Mouse (Mus musculus) forebrain, embryonic 11.5 days (tissue): ENCODE results near the gene Arl16. TPM values are rescaled to one million over a fixed set of nuclear protein-coding genes. Genes with fewer than 3 reads are reported as not detected.
A peak's percentile ranks its signal among the peaks of the same experiment; 100 is the strongest.

Experiments used
- ATAC-seq: fragments of 200-750 bp; cut with Nextera tagmentation; replicated peaks from 2 replicates; pipeline ENCODE4 v1.8.0; 2017; ENCODE audit warnings: moderate TSS enrichment; ENCODE audit not compliant: low FRiP score
- DNase-seq: peaks from one replicate; pipeline ENCODE4 v3.0.0-alpha.2; 2017; ENCODE audit warnings: low spot score
- H3K27ac ChIP-seq: fragments of 300-500 bp; sonication (generic); 2 replicates; pipeline ENCODE4 v1.5.1; 2014; ENCODE audit warnings: low read depth, low read length
- H3K27me3 ChIP-seq: fragments of 300-500 bp; sonication (generic); 2 replicates; pipeline ENCODE4 v1.6.1; 2014; ENCODE audit warnings: mild to moderate bottlenecking, low read length, mixed read lengths; ENCODE audit not compliant: control insufficient read depth, insufficient read depth
- H3K36me3 ChIP-seq: fragments of 300-500 bp; sonication (generic); 2 replicates; pipeline ENCODE4 v1.6.1; 2014; ENCODE audit warnings: mild to moderate bottlenecking, low read length, moderate library complexity, mixed read lengths; ENCODE audit not compliant: control insufficient read depth, insufficient read depth
- H3K4me1 ChIP-seq: fragments of 300-500 bp; sonication (generic); replicated peaks from 2 replicates; pipeline ENCODE4 v1.6.1; 2014; ENCODE audit warnings: low read length, mixed read lengths; ENCODE audit not compliant: control insufficient read depth, insufficient read depth
- H3K4me2 ChIP-seq: fragments of 300-500 bp; sonication (generic); 2 replicates; pipeline ENCODE4 v1.6.1; 2014; ENCODE audit warnings: low read depth, mild to moderate bottlenecking, low read length, moderate library complexity, mixed read lengths; ENCODE audit not compliant: severe bottlenecking
- H3K4me3 ChIP-seq: fragments of 300-500 bp; sonication (generic); 2 replicates; pipeline ENCODE4 v1.5.1; 2014; ENCODE audit warnings: low read depth, low read length
- H3K9ac ChIP-seq: fragments of 300-500 bp; sonication (generic); 2 replicates; pipeline ENCODE4 v1.6.1; 2014; ENCODE audit warnings: low read length
- H3K9me3 ChIP-seq: fragments of 300-500 bp; sonication (generic); 2 replicates; pipeline ENCODE4 v1.6.1; 2016; ENCODE audit warnings: low read length, mixed read lengths; ENCODE audit not compliant: control insufficient read depth
- WGBS: fragments of 180-500 bp; shearing (Covaris S2); extraction: QIAGEN DNeasy Blood & Tissue Kit; methylation state at CpG from one replicate; pipeline ENCODE4 v1.1.7; 2014; 5-methylcytosine and 5-hydroxymethylcytosine counted together
- polyA plus RNA-seq: library from polyadenylated mRNA; unstranded; fragments of >200 nt; fragmentation: Nextera tagmentation; extraction: Ambion mirVana; gene quantifications from 2 replicates; pipeline ENCODE4 v1.2.1, GENCODE M21; 2014

Gene Arl16
- polyA plus RNA-seq, 1 experiment from 2014 or later, result 50.1 TPM

- H3K4me2 ChIP-seq, result no peak overlapping the region
- H3K36me3 ChIP-seq, result peaks cover 5% of the 10 kb centered on the region
- H3K27me3 ChIP-seq, result no peaks in the 10 kb centered on the region
- H3K4me3 ChIP-seq, result no peak overlapping the region
- ATAC-seq (no peak), DNase-seq (no peak)
- H3K4me1 ChIP-seq, result no peaks in the 10 kb centered on the region
- 94% methylated on average over 3 of the region's 3 CpGs for WGBS
- no peak overlapping the region for H3K9ac ChIP-seq
- no peak overlapping the region for H3K27ac ChIP-seq
- no peaks in the 10 kb centered on the region for H3K9me3 ChIP-seq
Measured at GRCm38 (mm10) chr11:120426727-120427126, 40.7 kb downstream of the Arl16 start.

GRCm38 (mm10) chr11:120423569-120424295 lies 43.7 kb downstream of the Arl16 start:
- no peak overlapping the region for H3K4me2 ChIP-seq
- DNase-seq (peak; percentile 81), ATAC-seq (no peak)
- peaks cover 9% of the 10 kb centered on the region for H3K36me3 ChIP-seq
- H3K4me3 ChIP-seq, result no peak overlapping the region
- H3K9ac ChIP-seq, result no peak overlapping the region
- no peaks in the 10 kb centered on the region for H3K4me1 ChIP-seq
- no peaks in the 10 kb centered on the region for H3K9me3 ChIP-seq
- 75% methylated on average over 9 of the region's 9 CpGs for WGBS
- no peaks in the 10 kb centered on the region for H3K27me3 ChIP-seq
- no peak overlapping the region for H3K27ac ChIP-seq

DNA sequence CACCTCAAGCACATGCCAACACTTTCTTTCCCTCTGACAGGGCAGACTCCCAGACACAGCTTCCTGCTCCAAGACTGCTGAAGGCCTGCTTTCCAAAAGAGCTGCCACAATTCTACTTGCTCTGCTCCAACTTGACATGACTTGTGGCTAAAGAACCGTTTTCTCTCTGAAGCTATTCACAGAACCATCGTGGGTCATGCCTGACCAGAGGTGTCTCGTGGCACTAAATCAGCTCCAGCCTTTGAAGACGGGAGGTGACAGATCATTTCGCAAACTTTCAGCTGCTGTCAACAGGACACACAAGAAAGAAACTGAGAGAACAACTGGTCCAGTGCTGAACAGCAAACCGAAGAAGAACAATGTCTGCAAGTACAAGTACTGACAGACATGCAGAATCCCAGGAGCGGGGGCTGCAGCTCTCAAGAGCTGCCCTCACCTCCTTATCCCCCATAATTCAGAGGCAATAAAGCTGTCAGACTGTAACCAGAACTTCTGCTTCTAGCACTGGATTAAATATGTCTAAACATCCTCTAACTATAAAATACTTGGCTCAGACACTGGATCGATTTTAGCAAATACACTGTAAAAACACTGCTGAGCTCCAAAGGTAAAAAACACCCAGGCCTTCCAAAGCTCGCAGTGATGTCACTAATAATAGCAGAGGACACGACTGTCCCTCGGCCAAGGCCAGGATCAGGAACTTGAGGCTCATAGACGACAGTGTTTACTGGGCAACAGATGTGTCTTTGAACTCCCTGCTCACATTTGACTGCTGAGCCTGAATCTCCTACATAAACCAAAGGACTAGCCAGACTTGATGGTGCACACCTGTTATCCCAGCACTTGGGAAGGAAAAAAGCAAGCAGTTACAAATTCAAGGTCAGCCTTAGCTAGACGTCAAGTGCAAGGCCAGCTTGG lies 44.5 kb downstream of the Arl16 start:
- Histone ChIP-seq H3K4me1 (no peaks in the 10 kb centered on the region), H3K4me3 (no peak overlapping the region), H3K27ac (no peak overlapping the region), H3K4me2 (no peak overlapping the region), H3K36me3 (peaks cover 6% of the 10 kb centered on the region), H3K27me3 (no peaks in the 10 kb centered on the region), H3K9me3 (no peaks in the 10 kb centered on the region), H3K9ac (no peak overlapping the region; the same call in 1 of the 2 replicates)
- 94% methylated on average over 13 of the region's 13 CpGs for WGBS
- DNase-seq, result no peak
- ATAC-seq, result no peak

- H3K27ac ChIP-seq, result no peak overlapping the region
- WGBS, result 91% methylated on average over 1 of the region's 1 CpGs
- no peaks in the 10 kb centered on the region for H3K9me3 ChIP-seq
- no peak overlapping the region for H3K9ac ChIP-seq
- DNase-seq (no peak), ATAC-seq (no peak)
- H3K4me3 ChIP-seq, result no peak overlapping the region
- H3K4me1 ChIP-seq, result no peaks in the 10 kb centered on the region
- no peak overlapping the region for H3K4me2 ChIP-seq
- peaks cover 15% of the 10 kb centered on the region for H3K36me3 ChIP-seq
- H3K27me3 ChIP-seq, result no peaks in the 10 kb centered on the region
Measured at GRCm38 (mm10) chr11:120418592-120418991, 48.8 kb downstream of the Arl16 start.

- Histone ChIP-seq H3K4me2 (no peak overlapping the region), H3K36me3 (peaks cover 15% of the 10 kb centered on the region), H3K4me1 (no peaks in the 10 kb centered on the region), H3K9ac (no peak overlapping the region), H3K27ac (no peak overlapping the region), H3K27me3 (no peaks in the 10 kb centered on the region), H3K9me3 (no peaks in the 10 kb centered on the region), H3K4me3 (no peak overlapping the region)
- 92% methylated on average over 7 of the region's 7 CpGs for WGBS
- ATAC-seq, result no peak
- no peak for DNase-seq
Measured at GRCm38 (mm10) chr11:120417852-120418251, 49.6 kb downstream of the Arl16 start.

Other genes starting within 250 kb of the Arl16 start
- 25.2 and 30.3 TPM in 2 replicates for gene Bahcc1, start 234.7 kb downstream of the Arl16 start, polyA plus RNA-seq
- gene Actg1, start 119.1 kb downstream of the Arl16 start, polyA plus RNA-seq, result 2,808 and 3,088 TPM in 2 replicates
- gene Fscn2, start 106.1 kb downstream of the Arl16 start, polyA plus RNA-seq, result 1.0 TPM in 1 of 2 replicates, not detected in the other
- gene Faap100, start 88.8 kb downstream of the Arl16 start, polyA plus RNA-seq, result 33.8 and 39.8 TPM in 2 replicates
- 52.4 and 56.4 TPM in 2 replicates for gene Nploc4, start 29.9 kb downstream of the Arl16 start, polyA plus RNA-seq
- 0.19 TPM in 1 of 2 replicates, not detected in the other for gene Tspan10, start 25.0 kb downstream of the Arl16 start, polyA plus RNA-seq
- gene Pde6g, start 14.1 kb downstream of the Arl16 start, polyA plus RNA-seq, result 0.21 and 0.59 TPM in 2 replicates
- gene Oxld1, start 9.5 kb downstream of the Arl16 start, polyA plus RNA-seq, result 11.3 and 11.6 TPM in 2 replicates
- 30.3 and 33.8 TPM in 2 replicates for gene Ccdc137, start 9.5 kb downstream of the Arl16 start, polyA plus RNA-seq
- gene Mrpl12, start 17.0 kb upstream of the Arl16 start, polyA plus RNA-seq, result 152 and 160 TPM in 2 replicates
- 50.9 and 57.5 TPM in 2 replicates for gene Slc25a10, start 24.2 kb upstream of the Arl16 start, polyA plus RNA-seq
- gene Gcgr, start 63.1 kb upstream of the Arl16 start, polyA plus RNA-seq, result 0.35 TPM in 1 of 2 replicates, not detected in the other
- 213 and 247 TPM in 2 replicates for gene Mcrip1, start 82.1 kb upstream of the Arl16 start, polyA plus RNA-seq
- not detected in 2 replicates for gene Ppp1r27, start 83.5 kb upstream of the Arl16 start, polyA plus RNA-seq
- 439 and 476 TPM in 2 replicates for gene P4hb, start 105.6 kb upstream of the Arl16 start, polyA plus RNA-seq
- gene Arhgdia, start 114.0 kb upstream of the Arl16 start, polyA plus RNA-seq, result 621 and 667 TPM in 2 replicates
- gene Alyref, start 130.8 kb upstream of the Arl16 start, polyA plus RNA-seq, result 808 and 816 TPM in 2 replicates
- 200 and 217 TPM in 2 replicates for gene Anapc11, start 130.8 kb upstream of the Arl16 start, polyA plus RNA-seq
- gene Npb, start 140.9 kb upstream of the Arl16 start, polyA plus RNA-seq, result not detected in 2 replicates
- gene Pcyt2, start 150.3 kb upstream of the Arl16 start, polyA plus RNA-seq, result 126 and 134 TPM in 2 replicates
- 37.8 and 41.1 TPM in 2 replicates for gene Sirt7, start 157.6 kb upstream of the Arl16 start, polyA plus RNA-seq
- gene Mafg, start 166.0 kb upstream of the Arl16 start, polyA plus RNA-seq, result 25.5 and 26.4 TPM in 2 replicates
- 33.7 and 36.9 TPM in 2 replicates for gene Pycr1, start 176.2 kb upstream of the Arl16 start, polyA plus RNA-seq
- 0.51 TPM in 1 of 2 replicates, not detected in the other for gene Myadml2, start 180.6 kb upstream of the Arl16 start, polyA plus RNA-seq
- gene Notum, start 193.6 kb upstream of the Arl16 start, polyA plus RNA-seq, result 0.61 and 1.3 TPM in 2 replicates
- gene Aspscr1, start 205.4 kb upstream of the Arl16 start, polyA plus RNA-seq, result 129 and 133 TPM in 2 replicates
- gene Cenpx, start 246.1 kb upstream of the Arl16 start, polyA plus RNA-seq, result 121 and 130 TPM in 2 replicates
- 53.3 and 54.4 TPM in 2 replicates for gene Lrrc45, start 246.3 kb upstream of the Arl16 start, polyA plus RNA-seq